Mouse (Mus musculus): ENCODE results near the gene Crybb2. TPM values are rescaled to one million over a fixed set of nuclear protein-coding genes. Genes with fewer than 3 reads are reported as not detected.

Crybb2 gene
- total RNA-seq, 1 experiment from 2014 or later, result not detected

DNA sequence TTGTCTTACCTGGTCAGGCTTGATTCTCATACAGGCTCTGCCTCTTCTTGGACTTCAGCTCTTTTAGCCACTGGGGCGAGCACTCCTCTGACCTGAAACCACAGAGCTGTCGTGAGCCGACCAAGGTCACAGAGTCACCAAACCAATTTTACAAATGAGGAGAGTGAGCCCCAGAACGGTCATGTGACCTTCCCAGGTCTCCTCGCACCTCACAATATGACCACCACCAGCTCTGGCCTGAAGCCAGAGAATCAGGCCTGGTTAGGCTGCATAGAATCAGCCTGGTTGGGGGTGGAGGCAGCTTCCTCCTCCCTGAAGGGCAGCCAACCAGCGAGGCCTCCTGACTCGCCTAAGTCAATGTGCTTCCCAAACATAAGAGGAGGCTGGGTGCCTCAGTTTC, 22.5 kb upstream of the Crybb2 start:
- no peak for ATAC-seq (replicated peaks; ENCODE audit: low read depth, poor library complexity, severe bottlenecking)

GRCm38 (mm10) chr5:113091162-113091561, 21.2 kb upstream of the Crybb2 start:
- peak; percentile 74; the same call in 1 of the 2 replicates for ATAC-seq (replicated peaks; ENCODE audit: low read depth, poor library complexity, severe bottlenecking)

DNA sequence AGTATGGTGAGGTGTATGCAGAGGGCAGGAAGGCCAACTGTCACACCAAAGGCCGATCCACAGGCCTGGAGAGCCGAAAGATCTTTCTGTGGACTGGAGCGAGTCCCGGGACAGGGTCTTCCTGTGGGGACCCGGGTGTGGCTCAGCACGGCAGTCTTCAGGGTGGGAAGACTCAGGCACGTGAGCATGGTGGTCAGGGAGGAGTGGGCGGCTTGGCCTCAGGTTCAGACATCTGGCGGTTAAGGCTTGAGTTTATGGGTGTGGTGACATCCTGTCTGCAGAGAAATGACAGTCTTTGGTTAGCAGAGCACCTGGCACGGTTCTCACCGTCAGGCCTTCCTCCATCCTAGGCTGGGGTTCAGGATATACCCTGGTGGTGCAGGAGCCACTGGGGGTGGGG, 20.8 kb upstream of the Crybb2 start:
- no peak for ATAC-seq (replicated peaks; ENCODE audit: low read depth, poor library complexity, severe bottlenecking)

GRCm38 (mm10) chr5:113090077-113090690, 20.3 kb upstream of the Crybb2 start:
- ATAC-seq (replicated peaks; ENCODE audit: low read depth, poor library complexity, severe bottlenecking), result no peak

- no peak for ATAC-seq (replicated peaks; ENCODE audit: low read depth, poor library complexity, severe bottlenecking)
Observed at GRCm38 (mm10) chr5:113087465-113087864, 17.5 kb upstream of the Crybb2 start.

- no peak for ATAC-seq (replicated peaks; ENCODE audit: low read depth, poor library complexity, severe bottlenecking)
Observed at GRCm38 (mm10) chr5:113086990-113087389, 17.1 kb upstream of the Crybb2 start.

GRCm38 (mm10) chr5:113086439-113086838, 16.5 kb upstream of the Crybb2 start:
- no peak for ATAC-seq (replicated peaks; ENCODE audit: low read depth, poor library complexity, severe bottlenecking)

- ATAC-seq (replicated peaks; ENCODE audit: low read depth, poor library complexity, severe bottlenecking), result no peak
Observed at GRCm38 (mm10) chr5:113085931-113086330, 16.0 kb upstream of the Crybb2 start.

DNA sequence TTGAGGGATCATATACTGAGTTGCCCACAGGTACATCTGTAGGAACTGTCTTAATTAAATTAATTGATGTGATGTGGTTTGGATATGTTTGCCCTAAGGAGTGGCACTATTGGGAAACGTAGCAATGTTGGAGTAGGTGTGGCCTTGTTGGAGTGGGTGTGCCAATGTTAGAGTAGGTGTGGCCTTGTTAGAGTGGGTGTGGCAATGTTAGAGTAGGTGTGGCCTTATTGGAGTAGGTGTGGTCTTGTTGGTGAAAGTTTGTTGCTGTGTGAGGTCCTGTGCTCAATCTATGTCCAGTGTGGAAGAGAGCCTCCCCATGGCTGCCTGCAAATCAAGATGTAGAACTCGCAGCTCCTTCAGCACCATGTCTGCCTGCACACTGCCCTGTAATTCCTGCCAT, 14.4 kb upstream of the Crybb2 start:
- no peak for ATAC-seq (replicated peaks; ENCODE audit: low read depth, poor library complexity, severe bottlenecking)

DNA sequence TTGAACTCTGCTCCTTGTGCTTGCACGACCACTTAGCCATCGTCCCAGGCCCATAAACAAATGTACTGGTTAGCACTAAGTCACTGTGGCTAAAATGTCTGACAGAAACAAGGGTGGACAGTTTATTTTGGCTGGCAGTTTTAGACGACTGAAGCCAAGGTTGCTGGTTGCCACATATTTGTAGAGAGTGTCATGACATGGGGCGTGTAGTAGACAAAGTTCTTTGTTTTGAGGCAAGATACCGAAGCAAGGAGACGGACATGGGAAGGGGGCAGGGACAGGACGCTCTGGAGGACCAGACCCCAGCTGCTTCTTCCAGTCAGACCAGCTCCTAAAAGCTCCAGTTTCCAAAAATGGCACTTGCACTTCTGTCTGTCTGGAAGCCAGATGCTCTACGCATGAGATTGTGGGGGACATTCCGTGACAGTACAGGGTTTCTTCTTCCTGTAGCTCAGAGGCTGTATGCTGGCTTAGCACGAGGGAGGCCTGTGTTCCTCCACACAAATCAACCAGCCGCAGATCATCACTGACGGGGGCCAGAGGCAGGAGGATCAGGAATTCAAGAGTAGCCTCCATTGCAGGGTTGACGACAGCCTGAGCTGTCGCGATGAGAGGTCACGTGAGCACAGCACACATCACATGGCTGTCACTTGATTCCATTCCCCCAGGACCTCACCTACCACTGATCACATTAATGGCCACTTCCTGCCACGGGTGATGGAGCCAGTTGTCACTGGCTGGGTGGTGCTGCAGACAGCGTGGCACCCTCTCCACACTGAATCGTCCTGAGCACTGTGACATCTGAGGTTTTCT, 12.6 kb upstream of the Crybb2 start:
- no peak for ATAC-seq (replicated peaks; ENCODE audit: low read depth, poor library complexity, severe bottlenecking)

GRCm38 (mm10) chr5:113081439-113081838, 11.5 kb upstream of the Crybb2 start, which contains the start of gene Crybb3:
TSS of gene Crybb3 (minus strand) at chr5:113081584.
- no peak for ATAC-seq (replicated peaks; ENCODE audit: low read depth, poor library complexity, severe bottlenecking)

- ATAC-seq (replicated peaks; ENCODE audit: low read depth, poor library complexity, severe bottlenecking), result no peak
Observed at GRCm38 (mm10) chr5:113081020-113081419, 11.1 kb upstream of the Crybb2 start.

DNA sequence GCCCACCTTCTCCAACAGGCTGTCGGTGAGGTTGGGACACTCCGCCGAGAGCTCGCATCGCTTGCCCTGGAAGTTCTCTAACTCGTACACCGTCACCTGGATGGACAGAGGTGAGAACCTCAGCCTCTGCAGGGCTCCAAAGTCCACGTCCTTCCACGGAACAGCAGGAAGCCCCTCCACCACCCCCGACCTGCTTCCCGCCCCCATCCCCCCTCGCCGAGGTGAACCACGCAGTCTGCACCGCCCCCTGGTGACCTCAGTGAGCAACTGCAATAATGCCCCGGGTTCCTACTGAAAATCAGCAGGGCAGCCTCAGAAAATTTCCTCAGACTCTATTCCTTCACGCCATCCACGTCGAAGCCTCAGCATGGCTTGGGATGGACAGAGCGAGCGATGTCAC, 9.9 kb upstream of the Crybb2 start:
- 0 out of 2 replicates have a peak, but pooled peaks have one; percentile 31 for ATAC-seq (replicated peaks; ENCODE audit: low read depth, poor library complexity, severe bottlenecking)

- ATAC-seq (replicated peaks; ENCODE audit: low read depth, poor library complexity, severe bottlenecking), result no peak
Observed at GRCm38 (mm10) chr5:113078686-113079085, 8.8 kb upstream of the Crybb2 start.

GRCm38 (mm10) chr5:113054308-113054707, 15.6 kb downstream of the Crybb2 start:
- ATAC-seq (replicated peaks; ENCODE audit: low read depth, poor library complexity, severe bottlenecking), result peak; percentile 97

- no peak for ATAC-seq (replicated peaks; ENCODE audit: low read depth, poor library complexity, severe bottlenecking)
Observed at GRCm38 (mm10) chr5:113050581-113051185, 19.2 kb downstream of the Crybb2 start.

- ATAC-seq (replicated peaks; ENCODE audit: low read depth, poor library complexity, severe bottlenecking), result no peak
Observed at GRCm38 (mm10) chr5:113049876-113050275, 20.0 kb downstream of the Crybb2 start.

- no peak for ATAC-seq (replicated peaks; ENCODE audit: low read depth, poor library complexity, severe bottlenecking)
Observed at GRCm38 (mm10) chr5:113045511-113046273, 24.2 kb downstream of the Crybb2 start.

DNA sequence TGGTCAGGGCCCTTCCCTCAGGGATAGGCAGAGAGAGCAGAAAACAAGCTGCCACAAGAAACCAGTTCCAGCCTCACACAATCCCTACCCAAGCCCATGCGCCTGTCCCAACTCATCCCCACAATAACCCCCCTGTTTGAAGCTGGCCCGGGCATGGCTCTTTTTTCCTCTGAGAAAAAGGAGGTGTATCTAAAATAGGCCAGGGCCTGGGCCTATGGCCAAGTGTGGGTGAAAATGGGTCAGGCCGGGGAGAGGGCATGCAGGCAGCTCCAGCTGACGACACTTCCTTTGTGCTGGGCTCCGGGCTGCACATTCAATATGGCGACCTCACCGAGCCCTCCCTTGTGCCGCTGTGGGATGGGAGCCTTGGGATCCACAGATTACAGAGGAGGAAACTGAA, 26.4 kb downstream of the Crybb2 start:
- ATAC-seq (replicated peaks; ENCODE audit: low read depth, poor library complexity, severe bottlenecking), result no peak

DNA sequence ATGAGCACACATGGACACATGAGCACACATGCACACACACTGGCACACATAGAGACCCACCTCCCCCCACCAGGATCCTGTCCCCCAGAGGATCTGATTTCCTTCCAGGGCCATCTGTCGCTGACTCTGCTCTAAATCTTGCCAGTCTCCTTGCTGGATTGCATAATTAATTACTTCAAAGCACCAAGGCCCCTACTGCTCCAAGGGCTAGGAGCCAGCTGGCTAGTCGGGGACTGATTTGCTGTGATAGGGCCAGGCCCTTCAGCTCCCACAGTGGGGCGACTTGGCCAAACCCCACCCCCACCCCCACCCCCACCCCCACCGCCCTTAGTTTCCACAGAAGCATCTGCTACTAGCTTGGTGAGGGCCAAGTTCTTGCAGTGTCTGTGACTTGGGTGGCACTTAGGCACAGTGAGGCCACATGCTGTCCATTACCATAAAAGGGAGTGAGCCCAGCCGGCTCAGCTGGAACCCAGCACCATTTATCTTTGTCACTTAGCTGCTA, 28.3 kb downstream of the Crybb2 start:
- ATAC-seq (replicated peaks; ENCODE audit: low read depth, poor library complexity, severe bottlenecking), result no peak

All from common myeloid progenitor, adult 5-6 weeks (primary cell).